Mouse (Mus musculus) layer of hippocampus, adult 9-11 months (tissue): ENCODE results near the gene Rapgef4.
A peak's percentile ranks its signal among the peaks of the same experiment; 100 is the strongest.

Source experiments
- DNase-seq: peaks from one replicate; pipeline ENCODE4 v3.0.0; 2022

Gene Rapgef4

GRCm38 (mm10) chr2:71980771-71981342, at the start of gene Rapgef4:
Gene Rapgef4, plus strand, starts transcription at chr2:71981240.
- DNase-seq: no peak

GRCm38 (mm10) chr2:71934046-71934445, 47.0 kb upstream of the Rapgef4 start:
- no peak for DNase-seq

- peak; percentile 63 for DNase-seq
Measured at GRCm38 (mm10) chr2:71936711-71937110, 44.3 kb upstream of the Rapgef4 start.

GRCm38 (mm10) chr2:71937649-71938308, 43.3 kb upstream of the Rapgef4 start:
- DNase-seq: no peak

GRCm38 (mm10) chr2:71938716-71939393, 42.2 kb upstream of the Rapgef4 start:
- peak; percentile 10 for DNase-seq

GRCm38 (mm10) chr2:71941005-71941720, 39.9 kb upstream of the Rapgef4 start:
- DNase-seq: no peak

GRCm38 (mm10) chr2:71941721-71942087, 39.3 kb upstream of the Rapgef4 start:
- DNase-seq: no peak

- DNase-seq: no peak
Measured at GRCm38 (mm10) chr2:71951212-71951611, 29.8 kb upstream of the Rapgef4 start.

GRCm38 (mm10) chr2:71955637-71956036, 25.4 kb upstream of the Rapgef4 start:
- peak; percentile 55 for DNase-seq

GRCm38 (mm10) chr2:71956463-71956862, 24.6 kb upstream of the Rapgef4 start:
- no peak for DNase-seq

- DNase-seq: peak; percentile 0
Measured at GRCm38 (mm10) chr2:71957951-71958350, 23.1 kb upstream of the Rapgef4 start.

- no peak for DNase-seq
Measured at GRCm38 (mm10) chr2:71958393-71958792, 22.6 kb upstream of the Rapgef4 start.

- peak; percentile 11 for DNase-seq
Measured at GRCm38 (mm10) chr2:71964216-71964615, 16.8 kb upstream of the Rapgef4 start.

- DNase-seq: peak; percentile 4
Measured at GRCm38 (mm10) chr2:71965476-71965875, 15.6 kb upstream of the Rapgef4 start.

GRCm38 (mm10) chr2:71966737-71967136, 14.3 kb upstream of the Rapgef4 start:
- DNase-seq: peak; percentile 20

- peak; percentile 0 for DNase-seq
Measured at GRCm38 (mm10) chr2:71967855-71968254, 13.2 kb upstream of the Rapgef4 start.

GRCm38 (mm10) chr2:71973646-71974045, 7.4 kb upstream of the Rapgef4 start:
- no peak for DNase-seq

GRCm38 (mm10) chr2:71974143-71974846, 6.7 kb upstream of the Rapgef4 start:
- no peak for DNase-seq

GRCm38 (mm10) chr2:71979981-71980380, 1.1 kb upstream of the Rapgef4 start:
- DNase-seq: no peak

- no peak for DNase-seq
Measured at GRCm38 (mm10) chr2:71981343-71981851, 357 bp downstream of the Rapgef4 start.

GRCm38 (mm10) chr2:71981896-71982295, 856 bp downstream of the Rapgef4 start:
- DNase-seq: no peak

- no peak for DNase-seq
Measured at GRCm38 (mm10) chr2:71982868-71983597, 2.0 kb downstream of the Rapgef4 start.
